Mouse (Mus musculus) frontal cortex, postnatal 10 days (tissue): ENCODE measurements around the gene Trak2.
"Not testable (repeated sequence)": the region's sequence is repeated elsewhere in the genome, so short reads cannot be mapped to it uniquely, and the experiment has no call there.

Source experiments
- DNase-seq, 2 experiments: peaks; one replicate each; pipeline ENCODE4 v3.0.0; 2022; ENCODE audit warnings: low spot score in 2 of 2, mixed read lengths in 1 of 2

The Trak2 gene

GRCm38 (mm10) chr1:58889826-58890546 lies 83.2 kb downstream of the Trak2 start:
- DNase-seq: no peak

DNA sequence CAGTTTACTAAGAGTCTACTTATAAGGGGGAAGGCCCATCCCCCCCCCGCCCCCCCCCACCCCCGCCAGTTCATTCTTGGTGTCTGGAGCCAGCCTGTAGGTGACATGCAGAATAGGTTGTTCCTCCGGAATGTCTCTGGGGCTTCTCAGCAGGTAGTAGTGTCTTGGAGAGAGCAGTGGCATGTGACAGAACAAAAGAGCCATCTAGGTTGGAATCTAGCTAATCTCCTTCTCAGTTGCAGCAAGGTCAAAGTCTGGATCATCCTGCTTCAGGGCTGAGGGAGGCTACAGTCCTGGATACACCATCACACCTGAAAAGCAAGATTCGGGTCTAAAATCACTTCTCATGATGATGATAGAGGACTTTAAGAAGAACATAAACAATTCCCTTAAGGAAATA lies 87.6 kb downstream of the Trak2 start:
- DNase-seq: no peak

DNA sequence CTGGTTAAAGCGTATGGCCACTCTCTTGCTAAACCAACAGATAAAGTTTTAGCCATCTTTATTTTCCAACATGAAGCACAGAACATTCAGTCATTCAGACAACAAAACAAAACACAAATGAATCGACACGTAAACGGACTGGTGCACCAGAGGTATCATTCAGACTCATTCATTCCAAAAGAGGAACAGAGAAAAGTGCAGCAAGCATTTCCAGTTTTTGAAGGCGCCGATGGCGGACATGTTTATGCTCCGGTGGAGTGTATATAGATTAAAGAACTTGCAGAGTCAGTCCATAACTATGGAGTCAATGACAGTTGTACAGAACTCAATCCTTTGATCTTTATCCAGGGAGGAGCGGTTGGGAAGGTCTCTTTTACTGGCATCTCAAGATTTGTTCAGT lies 90.0 kb downstream of the Trak2 start:
- not testable (repeated sequence) for DNase-seq

- DNase-seq: not testable (repeated sequence)
These were observed 93.9 kb downstream of the Trak2 start for GRCm38 (mm10) chr1:58879291-58879690.

DNA sequence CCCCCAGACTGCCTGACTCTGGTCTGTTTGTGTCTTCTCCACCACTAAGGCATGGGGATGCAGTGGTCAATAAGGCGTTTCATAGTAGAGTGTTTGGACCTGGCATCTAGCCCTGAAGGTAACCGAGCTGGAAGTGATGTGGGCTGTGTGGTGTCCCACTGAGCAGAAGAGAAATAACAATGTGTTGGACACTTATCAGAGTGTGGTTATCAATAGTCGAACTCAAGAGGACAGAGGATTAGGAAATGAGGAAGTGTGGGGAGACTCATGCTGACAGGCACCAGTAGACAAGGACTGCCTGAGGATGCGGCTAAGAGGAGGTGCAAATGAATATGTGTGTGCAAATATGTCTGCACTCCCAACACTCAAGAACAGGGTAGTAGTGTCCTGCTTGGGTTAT lies 96.7 kb downstream of the Trak2 start:
- DNase-seq: not testable (repeated sequence)

GRCm38 (mm10) chr1:58860586-58860985 lies 112.6 kb downstream of the Trak2 start:
- DNase-seq: not testable (repeated sequence)

- DNase-seq: not testable (repeated sequence)
These were observed 113.4 kb downstream of the Trak2 start for GRCm38 (mm10) chr1:58859738-58860365.

- not testable (repeated sequence) for DNase-seq
These were observed 114.1 kb downstream of the Trak2 start for GRCm38 (mm10) chr1:58859131-58859530.

DNA sequence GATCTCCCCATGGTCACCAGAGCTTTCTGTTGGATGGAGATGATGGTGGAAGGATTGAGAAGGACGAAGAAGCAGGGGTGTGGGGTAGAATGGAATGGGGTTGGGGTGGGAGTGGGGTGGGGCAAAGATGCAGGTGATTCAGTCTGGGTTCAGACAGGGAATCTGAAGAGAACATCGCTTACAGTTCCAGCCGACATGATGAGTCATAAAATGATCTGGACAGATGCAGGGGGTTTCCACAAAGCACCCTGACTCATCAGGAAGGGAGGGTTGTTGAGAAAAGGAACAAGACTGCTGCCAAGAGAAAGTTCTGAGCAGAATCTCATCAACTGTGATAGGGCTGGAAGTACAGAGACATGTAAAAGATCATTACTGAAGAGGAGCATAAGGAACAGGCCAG lies 116.4 kb downstream of the Trak2 start:
- not testable (repeated sequence) for DNase-seq
